Mouse (Mus musculus) heart, embryonic 10.5 days (tissue): ENCODE results near the gene Scn10a. TPM values are rescaled to one million over a fixed set of nuclear protein-coding genes. Genes with fewer than 3 reads are reported as not detected.

ENCODE experiments used
- DNase-seq: peaks from one replicate; pipeline ENCODE4 v3.0.0-alpha.2; 2017; ENCODE audit warnings: low spot score
- H3K27ac ChIP-seq: fragments of 300-500 bp; sonication (generic); 2 replicates; pipeline ENCODE4 v1.5.1; 2016; ENCODE audit warnings: mild to moderate bottlenecking
- H3K27me3 ChIP-seq: fragments of 300-500 bp; sonication (generic); 2 replicates; pipeline ENCODE4 v1.6.1; 2016; ENCODE audit warnings: mild to moderate bottlenecking; ENCODE audit not compliant: poor library complexity, insufficient read depth, severe bottlenecking
- H3K36me3 ChIP-seq: fragments of 300-500 bp; sonication (generic); 2 replicates; pipeline ENCODE4 v1.6.1; 2016; ENCODE audit warnings: mild to moderate bottlenecking, moderate library complexity
- H3K4me1 ChIP-seq: fragments of 300-500 bp; sonication (generic); 2 replicates; pipeline ENCODE4 v1.6.1; 2016; ENCODE audit warnings: mild to moderate bottlenecking
- H3K4me3 ChIP-seq: fragments of 300-500 bp; sonication (generic); 2 replicates; pipeline ENCODE4 v1.5.1; 2016; ENCODE audit warnings: mild to moderate bottlenecking, moderate library complexity
- H3K9me3 ChIP-seq: fragments of 300-500 bp; sonication (generic); 2 replicates; pipeline ENCODE4 v1.6.1; 2016; ENCODE audit warnings: mild to moderate bottlenecking, moderate library complexity
- WGBS: fragments of 180-500 bp; shearing (Covaris S2); methylation state at CpG from one replicate; pipeline ENCODE4 v1.1.7; 2016; 5-methylcytosine and 5-hydroxymethylcytosine counted together
- polyA plus RNA-seq: library from polyadenylated mRNA; unstranded; fragments of >200 nt; fragmentation: Nextera tagmentation; extraction: Ambion mirVana; gene quantifications from 2 replicates; pipeline ENCODE4 v1.2.1, GENCODE M21; 2016

Gene Scn10a
- polyA plus RNA-seq = 0.63 and 1.00 TPM in 2 replicates

GRCm38 (mm10) chr9:119719222-119719621 is at the start of gene Scn10a:
Gene Scn10a (minus strand): TSS chr9:119719322.
- Histone ChIP-seq H3K36me3 (no peaks in the 10 kb centered on the region), H3K4me3 (no peak within 1 kb of the TSS), H3K27ac (no peak within 1 kb of the TSS), H3K27me3 (no peaks in the 10 kb centered on the region; the same call in 1 of the 2 replicates), H3K9me3 (no peaks in the 10 kb centered on the region), H3K4me1 (no peaks in the 10 kb centered on the region)
- no peak for DNase-seq
- WGBS = 82% methylated on average over 11 of the region's 11 CpGs

DNA sequence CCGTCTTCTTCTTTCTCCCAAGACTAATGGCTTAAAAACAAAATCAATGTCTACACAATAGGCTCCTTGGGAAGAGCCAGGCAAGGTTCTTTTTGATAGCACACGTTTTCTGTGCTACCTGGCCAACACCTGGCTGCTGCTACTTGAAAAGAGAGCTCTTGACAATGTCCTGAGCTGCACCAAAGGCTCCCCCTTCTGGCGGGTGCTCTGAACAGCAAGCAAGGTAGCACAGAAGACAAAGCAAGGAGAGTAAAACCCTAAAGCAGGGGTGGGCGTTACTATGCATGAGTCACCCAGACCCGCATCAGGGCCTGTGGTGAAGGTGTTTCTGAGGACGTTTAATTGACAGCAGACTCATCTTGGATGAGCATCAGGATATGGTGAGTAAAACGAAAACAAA is 49.5 kb upstream of the Scn10a start:
- Histone ChIP-seq H3K27ac (no peak overlapping the region), H3K36me3 (no peaks in the 10 kb centered on the region), H3K9me3 (no peaks in the 10 kb centered on the region), H3K27me3 (no peaks in the 10 kb centered on the region), H3K4me1 (no peaks in the 10 kb centered on the region), H3K4me3 (no peak overlapping the region)
- 35% methylated on average over 7 of the region's 7 CpGs for WGBS
- no peak for DNase-seq

GRCm38 (mm10) chr9:119760226-119760625 is 41.1 kb upstream of the Scn10a start:
- no peak overlapping the region for H3K4me3 ChIP-seq
- no peaks in the 10 kb centered on the region for H3K9me3 ChIP-seq
- H3K27me3 ChIP-seq = no peaks in the 10 kb centered on the region
- H3K4me1 ChIP-seq = no peaks in the 10 kb centered on the region
- no peak for DNase-seq
- 86% methylated on average over 3 of the region's 3 CpGs for WGBS
- H3K27ac ChIP-seq = no peak overlapping the region
- H3K36me3 ChIP-seq = no peaks in the 10 kb centered on the region

DNA sequence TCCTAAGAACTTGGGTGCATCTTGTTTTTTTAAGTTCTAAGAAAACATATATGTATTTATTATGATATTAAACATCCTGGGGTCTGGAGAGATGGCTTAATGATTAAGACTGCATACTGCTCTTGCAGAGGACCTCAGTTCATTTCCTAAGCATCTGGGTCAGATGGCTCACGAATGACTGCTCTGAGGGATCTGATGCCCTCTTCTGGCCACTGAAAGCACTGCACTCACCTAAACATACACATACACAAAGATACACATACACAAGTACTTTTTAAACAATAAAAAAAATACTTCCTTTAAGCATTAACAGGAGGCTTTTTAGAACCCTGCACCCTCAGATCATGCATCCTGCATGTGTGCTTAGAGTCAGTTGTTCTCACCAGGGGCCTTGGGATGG is 40.3 kb upstream of the Scn10a start:
- WGBS = 84% methylated on average over 1 of the region's 1 CpGs
- no peak overlapping the region for H3K27ac ChIP-seq
- no peak for DNase-seq
- H3K27me3 ChIP-seq = no peaks in the 10 kb centered on the region
- no peaks in the 10 kb centered on the region for H3K9me3 ChIP-seq
- H3K36me3 ChIP-seq = no peaks in the 10 kb centered on the region
- no peak overlapping the region for H3K4me3 ChIP-seq
- H3K4me1 ChIP-seq = no peaks in the 10 kb centered on the region

- no peak for DNase-seq
- Histone ChIP-seq H3K4me1 (peaks cover 8% of the 10 kb centered on the region; the same call in 1 of the 2 replicates), H3K9me3 (no peaks in the 10 kb centered on the region), H3K27me3 (no peaks in the 10 kb centered on the region), H3K36me3 (no peaks in the 10 kb centered on the region), H3K4me3 (no peak overlapping the region), H3K27ac (no peak overlapping the region)
- 13% methylated on average over 5 of the region's 5 CpGs for WGBS
Measured at GRCm38 (mm10) chr9:119751507-119751906, 32.4 kb upstream of the Scn10a start.

- H3K27ac ChIP-seq = no peak overlapping the region
- H3K27me3 ChIP-seq = no peaks in the 10 kb centered on the region
- 73% methylated on average over 9 of the region's 9 CpGs for WGBS
- no peak for DNase-seq
- H3K9me3 ChIP-seq = no peaks in the 10 kb centered on the region
- H3K36me3 ChIP-seq = no peaks in the 10 kb centered on the region
- H3K4me3 ChIP-seq = no peak overlapping the region
- H3K4me1 ChIP-seq = peaks cover 8% of the 10 kb centered on the region; the same call in 1 of the 2 replicates
Measured at GRCm38 (mm10) chr9:119749112-119749511, 30.0 kb upstream of the Scn10a start.

- WGBS = 60% methylated on average over 4 of the region's 4 CpGs
- Histone ChIP-seq H3K27ac (no peak overlapping the region), H3K4me1 (no peaks in the 10 kb centered on the region), H3K9me3 (no peaks in the 10 kb centered on the region), H3K36me3 (no peaks in the 10 kb centered on the region), H3K27me3 (peaks cover 8% of the 10 kb centered on the region; the same call in 1 of the 2 replicates), H3K4me3 (no peak overlapping the region)
- DNase-seq = no peak
Measured at GRCm38 (mm10) chr9:119743900-119744299, 24.8 kb upstream of the Scn10a start.

- 78% methylated on average over 3 of the region's 3 CpGs for WGBS
- no peaks in the 10 kb centered on the region for H3K36me3 ChIP-seq
Measured at GRCm38 (mm10) chr9:119743312-119743711, 24.2 kb upstream of the Scn10a start.

DNA sequence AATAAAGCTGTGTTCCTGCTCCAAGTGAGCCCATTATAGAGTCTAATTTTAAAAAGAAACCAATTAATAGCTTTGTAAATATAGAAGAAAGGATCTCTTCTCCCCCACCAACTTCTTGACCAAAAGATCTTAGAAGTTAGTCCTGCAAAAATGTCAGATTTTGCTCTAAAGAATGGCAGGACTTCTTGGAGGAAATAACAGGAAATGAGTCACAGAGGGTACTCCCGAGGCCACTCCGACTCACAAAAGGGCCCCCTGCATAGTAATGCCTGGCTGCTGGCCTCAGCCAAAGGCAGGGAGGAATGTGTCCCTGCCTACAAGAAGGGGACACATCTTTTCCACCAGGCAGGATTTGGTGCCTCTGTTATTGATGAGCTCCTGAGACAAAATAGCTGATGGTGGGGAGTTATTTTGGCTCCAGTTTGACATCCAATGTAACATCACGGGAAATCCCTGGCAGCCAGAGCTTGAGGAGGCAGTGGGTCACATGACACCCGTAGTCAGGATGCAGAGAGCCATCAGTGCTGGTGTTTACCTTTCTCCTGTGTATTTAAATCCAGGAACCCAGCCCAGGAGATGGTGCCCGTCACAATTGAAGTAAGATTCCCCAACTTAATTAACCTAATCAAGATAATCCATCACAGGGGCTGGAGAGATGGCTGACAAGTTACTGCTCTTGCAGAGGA is 22.1 kb upstream of the Scn10a start:
- no peak overlapping the region for H3K27ac ChIP-seq
- H3K4me3 ChIP-seq = no peak overlapping the region
- DNase-seq = no peak
- H3K27me3 ChIP-seq = peaks cover 9% of the 10 kb centered on the region; the same call in 1 of the 2 replicates
- no peaks in the 10 kb centered on the region for H3K9me3 ChIP-seq
- 45% methylated on average over 5 of the region's 5 CpGs for WGBS
- H3K36me3 ChIP-seq = no peaks in the 10 kb centered on the region
- H3K4me1 ChIP-seq = no peaks in the 10 kb centered on the region

More at GRCm38 (mm10) chr9:119743312-119743711, 24.2 kb upstream of the Scn10a start:
- Histone ChIP-seq H3K9me3 (no peaks in the 10 kb centered on the region), H3K27ac (no peak overlapping the region), H3K4me3 (no peak overlapping the region), H3K4me1 (no peaks in the 10 kb centered on the region), H3K27me3 (peaks cover 9% of the 10 kb centered on the region; the same call in 1 of the 2 replicates)
- DNase-seq = no peak

GRCm38 (mm10) chr9:119728412-119729097 is 9.4 kb upstream of the Scn10a start:
- H3K9me3 ChIP-seq = no peaks in the 10 kb centered on the region
- 64% methylated on average over 11 of the region's 11 CpGs for WGBS
- no peaks in the 10 kb centered on the region; the same call in 1 of the 2 replicates for H3K27me3 ChIP-seq
- peaks cover 26% of the 10 kb centered on the region for H3K4me1 ChIP-seq
- peak; percentile 82 for DNase-seq
- H3K27ac ChIP-seq = peak overlapping the region; percentile 59; the same call in 1 of the 2 replicates
- no peaks in the 10 kb centered on the region for H3K36me3 ChIP-seq
- H3K4me3 ChIP-seq = no peak overlapping the region

- Histone ChIP-seq H3K27ac (no peak overlapping the region), H3K4me1 (peaks cover 26% of the 10 kb centered on the region), H3K9me3 (no peaks in the 10 kb centered on the region), H3K36me3 (no peaks in the 10 kb centered on the region), H3K27me3 (no peaks in the 10 kb centered on the region; the same call in 1 of the 2 replicates), H3K4me3 (no peak overlapping the region)
- no peak for DNase-seq
- WGBS = 90% methylated on average over 4 of the region's 4 CpGs
Measured at GRCm38 (mm10) chr9:119726990-119727389, 7.9 kb upstream of the Scn10a start.

DNA sequence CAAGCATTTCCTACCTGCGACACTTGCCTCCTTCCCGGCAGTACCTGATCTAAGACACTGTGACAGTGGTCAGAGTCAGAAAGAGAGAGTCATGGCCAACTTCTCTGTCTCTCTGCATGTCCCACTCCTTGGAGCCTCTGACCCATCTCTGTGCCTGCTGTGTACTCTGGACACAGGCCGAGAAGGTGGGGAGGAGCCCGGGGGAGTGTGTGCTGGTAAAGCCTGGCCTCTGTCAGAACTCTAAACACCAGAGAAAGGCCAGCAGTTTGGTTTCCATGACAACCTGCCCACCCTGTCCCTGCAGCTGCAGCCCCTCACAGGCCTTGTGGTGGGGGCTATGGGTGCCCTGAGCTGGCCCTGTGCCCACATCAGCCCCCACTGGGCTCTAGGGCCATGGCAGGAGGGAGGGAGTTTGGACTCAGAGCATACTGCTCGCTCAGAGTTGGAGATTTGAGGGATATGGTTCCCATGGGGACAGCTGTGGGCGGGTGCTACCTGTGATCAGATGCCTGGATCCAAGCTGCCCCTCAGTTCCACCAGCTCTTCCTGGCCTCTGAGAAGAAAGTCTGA is 6.3 kb upstream of the Scn10a start:
- Histone ChIP-seq H3K9me3 (no peaks in the 10 kb centered on the region), H3K4me1 (peaks cover 21% of the 10 kb centered on the region), H3K27ac (no peak overlapping the region), H3K4me3 (no peak overlapping the region), H3K27me3 (no peaks in the 10 kb centered on the region; the same call in 1 of the 2 replicates), H3K36me3 (no peaks in the 10 kb centered on the region)
- 72% methylated on average over 6 of the region's 6 CpGs for WGBS
- no peak for DNase-seq

DNA sequence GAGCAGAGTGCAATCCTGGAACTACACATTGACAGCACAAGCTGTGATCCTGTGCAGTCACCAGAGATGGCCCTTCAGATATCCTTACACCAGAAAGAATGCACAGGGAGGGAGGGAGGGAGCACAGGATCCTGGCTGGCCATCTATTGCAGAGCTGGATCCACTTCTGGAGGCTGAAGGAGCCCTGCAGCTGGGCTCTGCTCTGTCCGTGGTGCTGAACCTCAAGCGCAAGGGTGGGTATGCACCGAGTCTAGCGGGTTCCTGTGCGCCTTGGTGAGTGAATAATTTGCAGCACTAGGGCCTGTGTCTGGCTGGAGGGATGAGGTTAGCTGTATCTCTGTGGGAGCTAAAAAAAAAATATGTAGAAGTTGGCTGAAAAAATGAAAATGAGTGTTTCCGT is 12.4 kb downstream of the Scn10a start:
- Histone ChIP-seq H3K4me3 (no peak overlapping the region), H3K27ac (no peak overlapping the region), H3K4me1 (0 out of 2 replicates have a peak, but pooled peaks cover 4% of the 10 kb centered on the region), H3K27me3 (no peaks in the 10 kb centered on the region), H3K9me3 (no peaks in the 10 kb centered on the region), H3K36me3 (no peaks in the 10 kb centered on the region)
- 10% methylated on average over 6 of the region's 6 CpGs for WGBS
- peak; percentile 91 for DNase-seq
